ENCODE assay signal across 19 mouse cellular contexts in the genomic region with DNA sequence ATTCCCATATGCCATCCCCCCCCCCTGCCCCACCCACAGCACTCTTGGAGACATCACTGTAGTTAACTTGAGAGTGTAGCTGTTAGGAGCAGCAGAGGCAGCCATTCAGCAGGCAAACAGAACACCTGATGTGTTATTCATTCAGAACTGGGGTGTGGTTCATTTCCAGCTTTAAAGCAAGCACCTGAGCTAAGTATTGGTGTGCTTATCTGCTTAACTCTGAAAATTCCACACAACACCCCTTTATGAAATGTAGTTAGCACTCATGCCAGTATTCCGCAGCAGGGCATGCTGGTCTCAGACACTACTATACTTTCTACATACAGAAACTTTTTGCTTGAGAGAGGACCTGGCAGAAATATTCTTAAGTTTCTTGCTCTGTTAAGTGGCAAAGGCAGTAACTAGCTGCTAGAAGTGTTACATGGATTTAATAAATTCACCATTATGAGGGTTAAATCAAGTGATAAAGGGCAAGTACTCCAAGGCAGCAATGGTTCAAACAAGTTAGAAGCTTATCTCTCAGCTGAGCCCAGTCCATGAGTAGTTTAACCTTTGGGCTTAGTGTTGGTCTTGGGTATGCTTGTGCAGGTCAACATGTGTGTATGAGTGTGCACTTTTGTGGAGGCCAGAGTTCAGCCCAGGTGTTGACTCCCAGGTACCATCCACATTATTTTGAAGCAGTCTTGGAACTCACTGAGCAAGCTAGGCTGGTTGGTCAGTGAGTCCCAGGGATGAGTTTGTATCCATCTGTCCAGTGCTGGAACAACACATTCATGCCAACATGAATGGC.
"Had no signal": no experiment of that assay in that cellular context is flagged by ENCODE, and none has a peak within 500 bp of the region (broad histone marks: within the 10 kb centered on the region; RNA-seq: fewer than 3 reads in every experiment).

No protein-coding gene starts in this region.

- H3K36me3 ChIP-seq: limb, embryonic 15.5 days; liver, embryonic 15.5 days; midbrain, embryonic 10.5 days; neural tube, embryonic 15.5 days had no signal

- H3K4me1 ChIP-seq: limb, embryonic 15.5 days; liver, embryonic 15.5 days had no signal

- H3K4me2 ChIP-seq: limb, embryonic 15.5 days; liver, embryonic 15.5 days; lung, embryonic 14.5 days; neural tube, embryonic 15.5 days had no signal

- H3K9ac ChIP-seq: limb, embryonic 15.5 days; liver, embryonic 15.5 days; lung, embryonic 14.5 days; neural tube, embryonic 15.5 days had no signal

- H3K4me3 ChIP-seq: limb, embryonic 15.5 days; liver, embryonic 15.5 days; midbrain, embryonic 10.5 days; myocyte; neural tube, embryonic 15.5 days had no signal

- H3K9me3 ChIP-seq: limb, embryonic 15.5 days; liver, embryonic 15.5 days; midbrain, embryonic 10.5 days; neural tube, embryonic 15.5 days had no signal

- H3K27ac ChIP-seq: hindbrain, postnatal 0 days; kidney, postnatal 0 days; limb, embryonic 15.5 days; liver, embryonic 15.5 days; midbrain, embryonic 10.5 days; neural tube, embryonic 15.5 days had no signal

- DNase-seq: kidney, adult 11 months; kidney, adult 9 months; kidney, postnatal 36 days; layer of hippocampus, adult 9-11 months; layer of hippocampus, postnatal 36 days; lung, embryonic 14.5 days; lung, postnatal 36 days; midbrain, embryonic 14.5 days; retina, postnatal 1 day; right cerebral cortex, postnatal 4 days; thymus, adult 2 months; thymus, postnatal 25 days had no signal

- H3K27me3 ChIP-seq: limb, embryonic 15.5 days; liver, embryonic 15.5 days; neural tube, embryonic 15.5 days had no signal

- ATAC-seq: hindbrain, postnatal 0 days had no signal
